Mouse (Mus musculus): ENCODE data around the gene Gm44965. TPM values are rescaled to one million over a fixed set of nuclear protein-coding genes. Genes with fewer than 3 reads are reported as not detected.
"Not testable (repeated sequence)": the region's sequence is repeated elsewhere in the genome, so short reads cannot be mapped to it uniquely, and the experiment has no call there.

The Gm44965 gene
- polyA plus RNA-seq, 1 experiment: 0.42 TPM

- 83% methylated on average over 7 of the region's 7 CpGs for WGBS
- no peaks in the 10 kb centered on the region for H3K27me3 ChIP-seq (replicated peaks; ENCODE audit: control insufficient read depth, insufficient read depth, low read length)
- H3K4me1 ChIP-seq (ENCODE audit: control insufficient read depth, insufficient read depth, low read length): no peaks in the 10 kb centered on the region; the same call in 1 of the 2 replicates
- no peaks in the 10 kb centered on the region for H3K36me3 ChIP-seq (ENCODE audit: control insufficient read depth, insufficient read depth, low read length)
- H3K4me3 ChIP-seq (ENCODE audit: insufficient read depth, low read depth, low read length): no peak overlapping the region
- TF ChIP-seq POLR2A (IDR thresholded peaks at IDR 0.05; ENCODE audit: low read depth, low read length): no peak
- TF ChIP-seq CTCF (conservative IDR thresholded peaks at IDR 0.05; ENCODE audit: insufficient read depth, insufficient read length, low read depth, low read length): no peak
- DNase-seq: no peak
- no peak overlapping the region for H3K27ac ChIP-seq (ENCODE audit: insufficient read depth, low read depth, low read length)
These were observed 15.8 kb downstream of the Gm44965 start for GRCm38 (mm10) chr6:48609512-48609911.

- H3K4me3 ChIP-seq (ENCODE audit: insufficient read depth, low read depth, low read length): no peak overlapping the region
- H3K4me1 ChIP-seq (ENCODE audit: control insufficient read depth, insufficient read depth, low read length): no peaks in the 10 kb centered on the region
- no peak for DNase-seq
- H3K36me3 ChIP-seq (ENCODE audit: control insufficient read depth, insufficient read depth, low read length): no peaks in the 10 kb centered on the region
- no peak overlapping the region for H3K27ac ChIP-seq (ENCODE audit: insufficient read depth, low read depth, low read length)
- 75% methylated on average over 3 of the region's 3 CpGs for WGBS
- TF ChIP-seq POLR2A (IDR thresholded peaks at IDR 0.05; ENCODE audit: low read depth, low read length): no peak
- TF ChIP-seq CTCF (conservative IDR thresholded peaks at IDR 0.05; ENCODE audit: insufficient read depth, insufficient read length, low read depth, low read length): no peak; the same call in 1 of the 2 replicates
- no peaks in the 10 kb centered on the region for H3K27me3 ChIP-seq (replicated peaks; ENCODE audit: control insufficient read depth, insufficient read depth, low read length)
These were observed 16.9 kb downstream of the Gm44965 start for GRCm38 (mm10) chr6:48610657-48611056.

- 90% methylated on average over 4 of the region's 4 CpGs for WGBS
- Histone ChIP-seq H3K27me3 (replicated peaks; ENCODE audit: control insufficient read depth, insufficient read depth, low read length) (no peaks in the 10 kb centered on the region), H3K4me3 (ENCODE audit: insufficient read depth, low read depth, low read length) (no peak overlapping the region), H3K27ac (ENCODE audit: insufficient read depth, low read depth, low read length) (no peak overlapping the region), H3K4me1 (ENCODE audit: control insufficient read depth, insufficient read depth, low read length) (no peaks in the 10 kb centered on the region), H3K36me3 (ENCODE audit: control insufficient read depth, insufficient read depth, low read length) (no peaks in the 10 kb centered on the region)
- no peak for DNase-seq
- TF ChIP-seq POLR2A (IDR thresholded peaks at IDR 0.05; ENCODE audit: low read depth, low read length) (no peak), CTCF (conservative IDR thresholded peaks at IDR 0.05; ENCODE audit: insufficient read depth, insufficient read length, low read depth, low read length) (no peak)
These were observed 19.7 kb downstream of the Gm44965 start for GRCm38 (mm10) chr6:48613464-48613863.

GRCm38 (mm10) chr6:48614756-48615155 is 21.0 kb downstream of the Gm44965 start:
- Histone ChIP-seq H3K27ac (ENCODE audit: insufficient read depth, low read depth, low read length) (no peak overlapping the region), H3K4me1 (ENCODE audit: control insufficient read depth, insufficient read depth, low read length) (no peaks in the 10 kb centered on the region), H3K4me3 (ENCODE audit: insufficient read depth, low read depth, low read length) (no peak overlapping the region), H3K36me3 (ENCODE audit: control insufficient read depth, insufficient read depth, low read length) (no peaks in the 10 kb centered on the region), H3K27me3 (replicated peaks; ENCODE audit: control insufficient read depth, insufficient read depth, low read length) (no peaks in the 10 kb centered on the region)
- no peak for DNase-seq
- TF ChIP-seq POLR2A (IDR thresholded peaks at IDR 0.05; ENCODE audit: low read depth, low read length) (no peak), CTCF (conservative IDR thresholded peaks at IDR 0.05; ENCODE audit: insufficient read depth, insufficient read length, low read depth, low read length) (no peak)
- WGBS: 96% methylated on average over 5 of the region's 5 CpGs

GRCm38 (mm10) chr6:48620031-48620430 is 26.3 kb downstream of the Gm44965 start:
- H3K36me3 ChIP-seq (ENCODE audit: control insufficient read depth, insufficient read depth, low read length): no peaks in the 10 kb centered on the region
- 96% methylated on average over 30 of the region's 30 CpGs for whole genome bisulfite sequencing
- no peak for DNase-seq
- H3K27me3 ChIP-seq (replicated peaks; ENCODE audit: control insufficient read depth, insufficient read depth, low read length): no peaks in the 10 kb centered on the region
- no peak overlapping the region for H3K4me3 ChIP-seq (ENCODE audit: insufficient read depth, low read depth, low read length)
- no peak overlapping the region for H3K27ac ChIP-seq (ENCODE audit: insufficient read depth, low read depth, low read length)
- no peaks in the 10 kb centered on the region for H3K4me1 ChIP-seq (ENCODE audit: control insufficient read depth, insufficient read depth, low read length)
- TF ChIP-seq CTCF (conservative IDR thresholded peaks at IDR 0.05; ENCODE audit: insufficient read depth, insufficient read length, low read depth, low read length): no peak
- TF ChIP-seq POLR2A (IDR thresholded peaks at IDR 0.05; ENCODE audit: low read depth, low read length): no peak

GRCm38 (mm10) chr6:48622186-48622843 is 28.6 kb downstream of the Gm44965 start:
- not testable (repeated sequence) for H3K4me3 ChIP-seq (ENCODE audit: insufficient read depth, low read depth, low read length); H3K36me3 ChIP-seq (ENCODE audit: control insufficient read depth, insufficient read depth, low read length); H3K27ac ChIP-seq (ENCODE audit: insufficient read depth, low read depth, low read length); DNase-seq; H3K27me3 ChIP-seq (replicated peaks; ENCODE audit: control insufficient read depth, insufficient read depth, low read length); H3K4me1 ChIP-seq (ENCODE audit: control insufficient read depth, insufficient read depth, low read length)
- WGBS: 91% methylated on average over 8 of the region's 8 CpGs

GRCm38 (mm10) chr6:48623460-48623859 is 29.7 kb downstream of the Gm44965 start:
- WGBS: 59% methylated on average over 1 of the region's 1 CpGs
- Histone ChIP-seq H3K4me1 (ENCODE audit: control insufficient read depth, insufficient read depth, low read length) (peaks cover 13% of the 10 kb centered on the region; the same call in 1 of the 2 replicates), H3K36me3 (ENCODE audit: control insufficient read depth, insufficient read depth, low read length) (no peaks in the 10 kb centered on the region), H3K27ac (ENCODE audit: insufficient read depth, low read depth, low read length) (no peak overlapping the region), H3K27me3 (replicated peaks; ENCODE audit: control insufficient read depth, insufficient read depth, low read length) (no peaks in the 10 kb centered on the region), H3K4me3 (ENCODE audit: insufficient read depth, low read depth, low read length) (no peak overlapping the region)
- no peak for DNase-seq
- TF ChIP-seq POLR2A (IDR thresholded peaks at IDR 0.05; ENCODE audit: low read depth, low read length) (no peak), CTCF (conservative IDR thresholded peaks at IDR 0.05; ENCODE audit: insufficient read depth, insufficient read length, low read depth, low read length) (no peak)
